Mouse (Mus musculus): ENCODE results near the gene Msi2.

GRCm38 (mm10) chr11:88676597-88676996 is 41.7 kb downstream of the Msi2 start:
- no peak for TF ChIP-seq POLR2A (IDR thresholded peaks at IDR 0.05; ENCODE audit: extremely low read depth, insufficient read depth, low read length)
- TF ChIP-seq CTCF (IDR thresholded peaks at IDR 0.05; ENCODE audit: low read depth, low read length), result no peak
